Mouse (Mus musculus) macrophage (primary cell): Measurements from ENCODE around the gene Uhrf1bp1. TPM values are rescaled to one million over a fixed set of nuclear protein-coding genes. Genes with fewer than 3 reads are reported as not detected.
A peak's percentile ranks its signal among the peaks of the same experiment; 100 is the strongest.

Source experiments
- H3K27ac ChIP-seq: fragments of 350-480 bp; formaldehyde crosslinking; 2 replicates; pipeline ENCODE4 v1.9.0; 2021
- H3K36me3 ChIP-seq: fragments of 350-480 bp; formaldehyde crosslinking; 2 replicates; pipeline ENCODE4 v1.9.0; 2021; ENCODE audit errors: inconsistent target
- H3K4me3 ChIP-seq: fragments of 350-480 bp; formaldehyde crosslinking; 2 replicates; pipeline ENCODE4 v1.9.0; 2021; ENCODE audit errors: inconsistent target
- H3K79me2 ChIP-seq: fragments of 350-480 bp; formaldehyde crosslinking; 2 replicates; pipeline ENCODE4 v1.9.0; 2021; ENCODE audit errors: inconsistent target
- WGBS: methylation state at CpG from one replicate; pipeline ENCODE4 v1.1.7; 2026; ENCODE audit warnings: inconsistent platforms; ENCODE audit not compliant: missing documents; 5-methylcytosine and 5-hydroxymethylcytosine counted together
- polyA plus RNA-seq: library from polyadenylated mRNA; stranded (reverse); fragments of 250-400 nt; gene quantifications from 3 replicates; pipeline ENCODE4 v1.2.4, GENCODE M21; 2018; ENCODE audit warnings: inconsistent platforms
- total RNA-seq, 78 experiments: library from RNA; depleted of rRNA; stranded (reverse); fragments of 250-400 nt; gene quantifications; 1 replicate in 9 of 78; 2 replicates in 24 of 78; 3 replicates in 43 of 78; 4 replicates in 2 of 78; pipeline ENCODE4 v1.2.4; 2018; ENCODE audit warnings: inconsistent platforms in 56 of 78

Uhrf1bp1 gene
- total RNA-seq (2018; cell fraction: chromatin; rRNA removed): 10 to 100 TPM in 18 of 26 experiments, 1 to 10 TPM in 8; 2.6 to 41.3 (median 22.1) TPM
- total RNA-seq (2018; cell fraction: cytosol; rRNA removed): 10 to 100 TPM in 20 of 26 experiments, 1 to 10 TPM in 6; 5.9 to 20.1 (median 14.1) TPM
- 10 to 100 TPM in 22 of 26 experiments, 1 to 10 TPM in 4; 6.4 to 34.6 (median 16.9) TPM for total RNA-seq (2018; cell fraction: nucleus; rRNA removed)
- polyA plus RNA-seq: 6.8 to 14.6 TPM (median 7.6 TPM) in 3 replicates

GRCm38 (mm10) chr17:27856265-27856797 is at the start of gene Uhrf1bp1:
Uhrf1bp1 (plus strand) TSS chr17:27856441.
- WGBS: under 1% methylated on average over 54 of the region's 54 CpGs
- Histone ChIP-seq H3K4me3 (peak within 1 kb of the TSS; percentile 53), H3K79me2 (peaks cover 44% of the 10 kb centered on the region), H3K27ac (peak within 1 kb of the TSS; percentile 39), H3K36me3 (no peaks in the 10 kb centered on the region)

- H3K36me3 ChIP-seq: no peaks in the 10 kb centered on the region
- no peak overlapping the region for H3K4me3 ChIP-seq
- H3K79me2 ChIP-seq: peaks cover 98% of the 10 kb centered on the region
- WGBS: 79% methylated on average over 2 of the region's 2 CpGs
- H3K27ac ChIP-seq: no peak overlapping the region
Observed at GRCm38 (mm10) chr17:27807542-27808078, 48.6 kb upstream of the Uhrf1bp1 start.

- WGBS: 87% methylated on average over 16 of the region's 16 CpGs
- Histone ChIP-seq H3K27ac (no peak overlapping the region), H3K36me3 (no peaks in the 10 kb centered on the region), H3K79me2 (peaks cover 98% of the 10 kb centered on the region), H3K4me3 (no peak overlapping the region)
Observed at GRCm38 (mm10) chr17:27810569-27811331, 45.5 kb upstream of the Uhrf1bp1 start.

GRCm38 (mm10) chr17:27811980-27812379 is 44.3 kb upstream of the Uhrf1bp1 start:
- H3K27ac ChIP-seq: no peak overlapping the region
- WGBS: 87% methylated on average over 3 of the region's 3 CpGs

GRCm38 (mm10) chr17:27814606-27815005 is 41.6 kb upstream of the Uhrf1bp1 start:
- peaks cover 100% of the 10 kb centered on the region for H3K79me2 ChIP-seq
- H3K36me3 ChIP-seq: no peaks in the 10 kb centered on the region
- H3K27ac ChIP-seq: no peak overlapping the region
- H3K4me3 ChIP-seq: no peak overlapping the region

More at GRCm38 (mm10) chr17:27811980-27812379, 44.3 kb upstream of the Uhrf1bp1 start:
- Histone ChIP-seq H3K4me3 (no peak overlapping the region), H3K79me2 (peaks cover 98% of the 10 kb centered on the region), H3K36me3 (no peaks in the 10 kb centered on the region)

- H3K27ac ChIP-seq: peak overlapping the region; percentile 74
- 33% methylated on average over 7 of the region's 7 CpGs for WGBS
- H3K79me2 ChIP-seq: peaks cover 61% of the 10 kb centered on the region
- H3K4me3 ChIP-seq: peak overlapping the region; percentile 76
- H3K36me3 ChIP-seq: no peaks in the 10 kb centered on the region
Observed at GRCm38 (mm10) chr17:27819011-27819410, 37.2 kb upstream of the Uhrf1bp1 start.

GRCm38 (mm10) chr17:27819521-27819970 is 36.7 kb upstream of the Uhrf1bp1 start:
- Histone ChIP-seq H3K79me2 (peaks cover 56% of the 10 kb centered on the region), H3K27ac (peak overlapping the region; percentile 74), H3K36me3 (no peaks in the 10 kb centered on the region), H3K4me3 (peak overlapping the region; percentile 76)
- 2% methylated on average over 20 of the region's 20 CpGs for WGBS

- H3K4me3 ChIP-seq: peak overlapping the region; percentile 76
- under 1% methylated on average over 46 of the region's 62 CpGs for WGBS
- no peaks in the 10 kb centered on the region for H3K36me3 ChIP-seq
- H3K79me2 ChIP-seq: peaks cover 51% of the 10 kb centered on the region
- H3K27ac ChIP-seq: peak overlapping the region; percentile 74
Observed at GRCm38 (mm10) chr17:27819971-27820567, 36.2 kb upstream of the Uhrf1bp1 start.

GRCm38 (mm10) chr17:27820568-27821406 is 35.5 kb upstream of the Uhrf1bp1 start, which contains the start of gene D17Wsu92e:
D17Wsu92e (minus strand) TSS chr17:27820648.
- peak within 1 kb of the TSS; percentile 76 for H3K4me3 ChIP-seq
- 3% methylated on average over 39 of the region's 56 CpGs for WGBS
- H3K79me2 ChIP-seq: peaks cover 44% of the 10 kb centered on the region
- H3K27ac ChIP-seq: peak within 1 kb of the TSS; percentile 79
- H3K36me3 ChIP-seq: no peaks in the 10 kb centered on the region

GRCm38 (mm10) chr17:27821407-27822338 is 34.6 kb upstream of the Uhrf1bp1 start:
- no peak overlapping the region for H3K4me3 ChIP-seq
- peaks cover 35% of the 10 kb centered on the region for H3K79me2 ChIP-seq
- H3K27ac ChIP-seq: peak overlapping the region; percentile 79
- H3K36me3 ChIP-seq: no peaks in the 10 kb centered on the region
- 83% methylated on average over 9 of the region's 9 CpGs for WGBS

- 92% methylated on average over 8 of the region's 9 CpGs for WGBS
- Histone ChIP-seq H3K4me3 (no peak overlapping the region), H3K36me3 (no peaks in the 10 kb centered on the region), H3K27ac (no peak overlapping the region), H3K79me2 (peaks cover 18% of the 10 kb centered on the region)
Observed at GRCm38 (mm10) chr17:27823142-27823905, 32.9 kb upstream of the Uhrf1bp1 start.

GRCm38 (mm10) chr17:27824941-27825340 is 31.3 kb upstream of the Uhrf1bp1 start:
- Histone ChIP-seq H3K4me3 (peak overlapping the region; percentile 27; the same call in 1 of the 2 replicates), H3K27ac (peak overlapping the region; percentile 98), H3K79me2 (peaks cover 2% of the 10 kb centered on the region; the same call in 1 of the 2 replicates), H3K36me3 (no peaks in the 10 kb centered on the region)
- 0% methylated on average over 1 of the region's 1 CpGs for WGBS
